Mouse (Mus musculus) cerebellum, adult 2 months (tissue): ENCODE results near the gene 1700013G24Rik.

ENCODE experiments used
- CTCF ChIP-seq: fragments of 200-500 bp; IDR thresholded peaks from 2 replicates; pipeline ENCODE4 v1.5.1; 2011; ENCODE audit warnings: low read depth, mild to moderate bottlenecking, control low read depth, low read length, moderate library complexity, borderline replicate concordance; ENCODE audit not compliant: insufficient read depth
- POLR2A ChIP-seq: fragments of 200-500 bp; IDR thresholded peaks from 2 replicates; pipeline ENCODE4 v1.6.1; 2011; ENCODE audit warnings: low read length, control low read depth, borderline replicate concordance; ENCODE audit not compliant: insufficient read depth

GRCm38 (mm10) chr4:137457292-137457691 is 4.2 kb downstream of the 1700013G24Rik start:
- no peak for TF ChIP-seq CTCF
- TF ChIP-seq POLR2A, result no peak
